ENCODE assay signal across 9 mouse cellular contexts in genomic region chr2:34106837-34107565, GRCm38 (mm10).
DNase-seq lines count a peak whose midpoint lies in the region; ATAC-seq lines count a peak whose summit lies in the region.
"Had no signal": no experiment of that assay in that cellular context is flagged by ENCODE, and none has a peak within 500 bp of the region (broad histone marks: within the 10 kb centered on the region; RNA-seq: fewer than 3 reads in every experiment).

No protein-coding gene starts in this region.

- H3K27me3 ChIP-seq in kidney, embryonic 14.5 days (ENCODE audit: control insufficient read depth, insufficient read depth, low read length): no peaks in the 10 kb centered on the region
- H3K27me3 ChIP-seq in hindbrain, embryonic 13.5 days: no peaks in the 10 kb centered on the region
- no peaks in the 10 kb centered on the region; the same call in 1 of the 2 replicates for H3K27me3 ChIP-seq in midbrain, embryonic 15.5 days (replicated peaks)
- no peaks in the 10 kb centered on the region for H3K27me3 ChIP-seq in heart, embryonic 11.5 days (ENCODE audit: control insufficient read depth, insufficient read depth, low read length)

- ATAC-seq in kidney, embryonic 14.5 days (ENCODE audit: low FRiP score, low TSS enrichment): 0 out of 2 replicates have a peak, but pooled peaks have one; percentile 43
- peak; percentile 59 for ATAC-seq in hindbrain, embryonic 13.5 days (ENCODE audit: low FRiP score)
- ATAC-seq in midbrain, embryonic 15.5 days (replicated peaks): peak; percentile 49
- no peak for ATAC-seq in heart, embryonic 11.5 days (replicated peaks; ENCODE audit: insufficient number of reproducible peaks, low FRiP score, low TSS enrichment)

- H3K9ac ChIP-seq in kidney, embryonic 14.5 days (ENCODE audit: low read depth, low read length): no peak overlapping the region
- H3K9ac ChIP-seq in hindbrain, embryonic 13.5 days: peak overlapping the region; percentile 60
- peak overlapping the region; percentile 4; the same call in 1 of the 2 replicates for H3K9ac ChIP-seq in midbrain, embryonic 15.5 days
- H3K9ac ChIP-seq in heart, embryonic 11.5 days (ENCODE audit: low read depth, low read length): no peak overlapping the region

- no peak overlapping the region for H3K27ac ChIP-seq in kidney, embryonic 14.5 days (ENCODE audit: low read depth, low read length)
- peak overlapping the region; percentile 92 for H3K27ac ChIP-seq in hindbrain, embryonic 13.5 days
- H3K27ac ChIP-seq in midbrain, embryonic 15.5 days: peak overlapping the region; percentile 87
- no peak overlapping the region for H3K27ac ChIP-seq in heart, embryonic 11.5 days (ENCODE audit: low read depth, low read length)
- H3K27ac ChIP-seq: heart, embryonic 10.5 days had no signal

- H3K36me3 ChIP-seq in kidney, embryonic 14.5 days (ENCODE audit: control insufficient read depth, insufficient read depth, low read length): no peaks in the 10 kb centered on the region
- H3K36me3 ChIP-seq in hindbrain, embryonic 13.5 days: no peaks in the 10 kb centered on the region
- H3K36me3 ChIP-seq in midbrain, embryonic 15.5 days (replicated peaks): no peaks in the 10 kb centered on the region
- H3K36me3 ChIP-seq in heart, embryonic 11.5 days (ENCODE audit: control insufficient read depth, insufficient read depth, low read length): no peaks in the 10 kb centered on the region
- H3K36me3 ChIP-seq: heart, embryonic 10.5 days had no signal

- peak overlapping the region; percentile 6; the same call in 1 of the 2 replicates for H3K4me3 ChIP-seq in kidney, embryonic 14.5 days (ENCODE audit: low read length)
- H3K4me3 ChIP-seq in hindbrain, embryonic 13.5 days: peak overlapping the region; percentile 2; the same call in 1 of the 2 replicates
- peak overlapping the region; percentile 16 for H3K4me3 ChIP-seq in midbrain, embryonic 15.5 days
- H3K4me3 ChIP-seq in heart, embryonic 11.5 days (ENCODE audit: low read depth, low read length): no peak overlapping the region
- H3K4me3 ChIP-seq: heart, embryonic 10.5 days had no signal

- DNase-seq in kidney, adult 9 months: no peak
- DNase-seq in brain, embryonic 18.5 days (ENCODE audit: low read depth, low spot score): peak; percentile 64
- DNase-seq in gastrocnemius, adult 8-10 months (ENCODE audit: low spot score in 2 of 2): no peak
- DNase-seq in yolk sac, embryonic 10.5 days (ENCODE audit: low spot score): no peak

- H3K9me3 ChIP-seq in kidney, embryonic 14.5 days (ENCODE audit: control insufficient read depth, low read length): no peaks in the 10 kb centered on the region
- no peaks in the 10 kb centered on the region for H3K9me3 ChIP-seq in hindbrain, embryonic 13.5 days
- no peaks in the 10 kb centered on the region for H3K9me3 ChIP-seq in midbrain, embryonic 15.5 days
- no peaks in the 10 kb centered on the region for H3K9me3 ChIP-seq in heart, embryonic 11.5 days (replicated peaks; ENCODE audit: control insufficient read depth, low read length)
- H3K9me3 ChIP-seq: heart, embryonic 10.5 days had no signal

- peaks cover 15% of the 10 kb centered on the region for H3K4me1 ChIP-seq in kidney, embryonic 14.5 days (ENCODE audit: control insufficient read depth, insufficient read depth, low read length)
- peaks cover 41% of the 10 kb centered on the region for H3K4me1 ChIP-seq in hindbrain, embryonic 13.5 days (replicated peaks)
- peaks cover 38% of the 10 kb centered on the region for H3K4me1 ChIP-seq in midbrain, embryonic 15.5 days
- H3K4me1 ChIP-seq in heart, embryonic 11.5 days (ENCODE audit: control insufficient read depth, insufficient read depth, low read length): no peaks in the 10 kb centered on the region
- H3K4me1 ChIP-seq: heart, embryonic 10.5 days had no signal

- WGBS in kidney, embryonic 14.5 days: 21% methylated on average over 15 of the region's 15 CpGs
- WGBS in hindbrain, embryonic 13.5 days: 14% methylated on average over 15 of the region's 15 CpGs
- 11% methylated on average over 15 of the region's 15 CpGs for WGBS in midbrain, embryonic 15.5 days
- WGBS in heart, embryonic 11.5 days (ENCODE audit: insufficient replicate concordance): 47% methylated on average over 15 of the region's 15 CpGs

- peak overlapping the region; percentile 24 for H3K4me2 ChIP-seq in kidney, embryonic 14.5 days (replicated peaks; ENCODE audit: low read depth, low read length)
- peak overlapping the region; percentile 42 for H3K4me2 ChIP-seq in hindbrain, embryonic 13.5 days
- peak overlapping the region; percentile 45 for H3K4me2 ChIP-seq in midbrain, embryonic 15.5 days
- H3K4me2 ChIP-seq in heart, embryonic 11.5 days: no peak overlapping the region

Comparison
In these comparisons a context has a peak if more than half of its experiments do, and no peak if none do; other contexts are left out.
1. H3K27ac ChIP-seq: peak in hindbrain, embryonic 13.5 days (single experiment) and midbrain, embryonic 15.5 days (single experiment); none in kidney, embryonic 14.5 days (single experiment) and heart, embryonic 11.5 days (single experiment).
2. H3K9ac ChIP-seq: peak in hindbrain, embryonic 13.5 days (single experiment) and midbrain, embryonic 15.5 days (single experiment); none in kidney, embryonic 14.5 days (single experiment) and heart, embryonic 11.5 days (single experiment).